Mouse (Mus musculus): ENCODE measurements at regions not wholly inside any gene's neighbourhood (a gene's known extent, or its start where the extent isn't known, plus 50 kb on each side); places are given as distances from the start of the nearest gene placed in this dataset.

- no peak for DNase-seq (ENCODE audit: extremely low read depth, insufficient read length, low spot score)
Measured at GRCm38 (mm10) chr16:93458598-93459496, 145.0 kb downstream of the Setd4 start.

DNA sequence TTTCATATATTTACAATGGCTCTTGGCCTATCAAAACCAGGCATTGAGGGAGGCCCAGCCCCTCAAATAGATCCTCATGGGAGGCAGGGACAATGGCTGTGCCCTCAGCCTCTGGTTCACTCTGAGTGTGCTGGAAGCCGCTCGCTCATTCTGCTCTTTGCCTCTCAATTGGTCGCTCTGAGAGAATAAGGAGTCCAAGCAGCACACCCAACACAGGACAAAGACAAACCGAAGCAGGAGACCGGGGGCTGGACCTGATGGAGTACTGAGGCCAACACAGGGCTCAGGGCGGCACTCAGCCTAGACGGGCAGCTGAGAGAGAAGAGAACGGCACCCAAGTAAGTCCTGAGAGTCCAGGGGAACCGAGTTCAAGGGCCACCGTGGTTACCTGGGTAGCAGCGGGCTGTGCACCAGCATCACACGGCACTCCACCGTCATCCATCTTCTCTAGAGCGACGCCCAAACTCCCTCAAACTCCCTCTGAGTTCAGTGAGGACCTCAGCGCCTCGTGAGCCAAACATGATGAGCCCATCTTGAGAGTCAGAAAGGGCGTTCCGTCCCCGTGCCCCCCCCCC lies 145.8 kb downstream of the Setd4 start:
- DNase-seq (ENCODE audit: extremely low read depth, insufficient read length, low spot score) = no peak

DNA sequence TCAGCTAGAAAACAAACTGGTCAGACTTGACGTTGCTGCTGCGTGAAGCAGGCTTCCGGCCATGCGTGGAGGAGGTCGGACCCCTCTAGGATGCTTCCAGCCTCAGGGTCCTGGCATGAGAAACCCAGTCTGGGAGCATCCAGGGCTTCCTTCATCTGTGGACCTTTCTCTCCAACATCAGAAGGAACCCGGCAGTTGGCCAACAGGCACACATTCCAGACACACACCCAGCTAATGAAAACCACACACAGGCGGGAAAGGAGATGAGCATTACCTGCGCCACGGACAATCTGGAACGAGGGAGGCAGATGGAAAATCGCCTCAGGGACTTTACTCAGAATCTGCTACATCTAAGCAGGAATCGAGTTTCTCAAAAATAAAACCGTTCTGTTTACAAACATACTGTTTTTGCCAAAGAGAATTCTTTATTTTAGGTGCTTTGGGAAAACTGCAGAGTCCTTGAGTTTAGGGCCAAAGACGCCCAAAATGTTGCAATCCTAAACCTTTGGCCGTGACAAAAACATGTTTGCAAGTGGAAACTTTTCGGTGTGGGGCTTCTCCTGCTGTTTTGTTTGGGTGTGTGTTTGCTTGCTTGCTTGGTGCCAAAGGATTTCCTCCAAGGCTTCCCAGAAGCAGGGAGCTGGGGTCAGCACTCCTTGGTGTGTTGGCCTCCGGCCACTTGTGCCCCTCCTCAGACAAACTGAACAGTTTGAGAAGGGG lies 147.0 kb downstream of the Setd4 start:
- DNase-seq (ENCODE audit: extremely low read depth, insufficient read length, low spot score) = no peak

GRCm38 (mm10) chr16:93454080-93454997 lies 149.5 kb downstream of the Setd4 start:
- DNase-seq (ENCODE audit: extremely low read depth, insufficient read length, low spot score) = peak; percentile 33

- DNase-seq (ENCODE audit: extremely low read depth, insufficient read length, low spot score) = no peak
Measured at GRCm38 (mm10) chr16:93453056-93453455, 150.8 kb downstream of the Setd4 start.

- no peak for DNase-seq (ENCODE audit: extremely low read depth, insufficient read length, low spot score)
Measured at GRCm38 (mm10) chr16:93450896-93451295, 153.0 kb downstream of the Setd4 start.

DNA sequence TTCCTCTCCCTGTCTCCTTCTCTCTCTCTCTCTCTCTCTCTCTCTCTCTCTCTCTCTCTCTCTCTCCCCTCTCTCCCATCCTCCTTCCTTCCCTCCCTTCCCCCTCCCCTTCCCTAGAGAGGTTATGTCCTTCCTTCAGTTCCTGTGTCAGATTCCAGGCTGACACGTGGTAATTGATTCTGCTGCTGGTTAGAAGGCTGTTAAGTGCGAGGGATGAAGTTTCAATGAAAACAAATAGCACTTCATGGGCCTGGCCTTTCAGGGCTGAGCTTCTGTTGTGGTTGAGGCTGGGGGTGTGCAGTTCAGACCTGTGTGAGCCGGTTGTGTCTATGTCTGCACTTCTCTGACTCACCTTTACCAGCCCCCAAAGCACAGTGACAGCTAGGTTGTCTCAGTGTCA lies 153.9 kb downstream of the Setd4 start:
- no peak for DNase-seq (ENCODE audit: extremely low read depth, insufficient read length, low spot score)

- no peak for DNase-seq (ENCODE audit: extremely low read depth, insufficient read length, low spot score)
Measured at GRCm38 (mm10) chr16:93448124-93448523, 155.7 kb downstream of the Setd4 start.

- no peak for DNase-seq (ENCODE audit: extremely low read depth, insufficient read length, low spot score)
Measured at GRCm38 (mm10) chr16:93446970-93447369, 156.9 kb downstream of the Setd4 start.

GRCm38 (mm10) chr16:93446206-93446605 lies 157.7 kb downstream of the Setd4 start:
- no peak for DNase-seq (ENCODE audit: extremely low read depth, insufficient read length, low spot score)

- no peak for DNase-seq (ENCODE audit: extremely low read depth, insufficient read length, low spot score)
Measured at GRCm38 (mm10) chr16:93442837-93443236, 161.0 kb downstream of the Setd4 start.

DNA sequence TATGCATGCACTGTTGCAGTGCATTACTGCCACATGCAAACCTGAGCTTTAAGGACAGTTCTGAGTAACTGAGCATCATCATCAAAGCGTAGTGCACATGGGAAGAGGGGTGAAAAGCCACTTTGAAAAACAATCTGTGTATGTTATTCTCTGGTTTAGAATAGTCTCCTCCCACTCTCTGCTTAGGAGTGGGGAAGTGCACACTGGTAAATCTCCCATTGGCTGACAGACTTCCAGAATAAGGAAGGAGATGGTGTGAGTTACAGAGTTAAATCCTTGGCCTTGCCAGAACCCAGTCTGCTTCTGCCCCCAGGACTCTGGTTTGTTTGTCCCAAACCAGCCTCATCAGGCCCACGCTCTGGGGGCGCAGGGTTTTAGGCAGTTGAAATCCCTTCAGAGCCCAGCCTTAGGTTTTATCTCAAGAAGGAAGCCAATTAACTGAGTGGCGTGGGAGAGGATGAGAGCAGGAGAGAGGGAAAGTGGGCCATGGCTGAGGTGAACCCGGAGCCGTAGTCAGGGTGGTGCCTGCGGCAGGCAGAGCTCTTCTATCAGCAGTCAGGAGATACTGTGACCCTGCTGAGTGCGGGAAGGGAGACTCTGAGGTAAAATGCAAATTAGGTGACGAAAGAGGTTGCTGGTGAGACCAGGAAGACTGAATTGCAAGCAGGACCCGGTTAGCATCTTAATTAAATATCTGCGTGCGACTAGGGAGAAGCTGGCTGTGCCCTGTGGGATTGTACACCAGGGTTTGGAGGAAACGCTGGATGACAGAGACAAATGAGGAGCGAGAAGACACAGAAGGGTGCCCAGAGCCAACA lies 166.0 kb downstream of the Setd4 start:
- no peak for DNase-seq (ENCODE audit: extremely low read depth, insufficient read length, low spot score)

DNA sequence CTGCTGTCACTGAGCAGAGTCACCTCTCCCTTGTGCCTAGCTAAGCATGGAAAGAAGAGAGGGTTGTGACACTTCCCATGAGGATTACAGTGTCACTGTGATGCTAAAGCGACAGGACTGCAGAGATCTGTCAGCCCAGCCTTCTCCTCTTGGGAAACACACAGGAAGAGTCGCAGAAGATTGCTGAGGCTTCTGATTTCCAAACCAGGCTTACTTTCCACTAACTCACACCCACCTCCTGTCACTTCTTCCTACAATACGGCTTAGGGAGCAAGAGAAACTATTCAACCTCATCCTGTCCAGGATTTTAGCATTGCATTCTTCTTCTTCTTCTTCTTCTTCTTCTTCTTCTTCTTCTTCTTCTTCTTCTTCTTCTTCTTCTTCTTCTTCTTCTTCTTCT lies 167.1 kb downstream of the Setd4 start:
- DNase-seq (ENCODE audit: extremely low read depth, insufficient read length, low spot score) = no peak

DNA sequence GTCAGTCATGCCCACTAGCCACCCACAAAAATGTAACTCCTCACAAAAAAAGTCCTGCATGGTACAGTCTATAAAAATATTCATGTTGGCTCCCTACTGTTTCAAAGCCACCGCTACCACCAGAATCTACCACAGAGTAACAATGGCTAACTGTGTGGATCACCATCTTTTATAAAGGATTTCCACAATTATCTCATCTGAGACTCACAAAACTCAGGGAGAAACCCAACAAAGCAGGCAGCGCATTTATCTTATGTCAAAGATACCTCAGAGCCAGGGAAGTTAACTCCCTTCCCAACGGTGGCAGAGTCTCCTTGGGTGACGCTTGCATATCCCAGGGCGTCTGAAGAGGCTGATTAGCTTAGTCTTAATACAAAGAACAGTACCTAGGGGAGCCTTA lies 172.5 kb downstream of the Setd4 start:
- no peak for DNase-seq (ENCODE audit: extremely low read depth, insufficient read length, low spot score)

- DNase-seq (ENCODE audit: extremely low read depth, insufficient read length, low spot score) = no peak
Measured at GRCm38 (mm10) chr16:93429324-93429781, 174.5 kb downstream of the Setd4 start.

- no peak for DNase-seq (ENCODE audit: extremely low read depth, insufficient read length, low spot score)
Measured at GRCm38 (mm10) chr16:93427264-93427663, 176.6 kb downstream of the Setd4 start.

DNA sequence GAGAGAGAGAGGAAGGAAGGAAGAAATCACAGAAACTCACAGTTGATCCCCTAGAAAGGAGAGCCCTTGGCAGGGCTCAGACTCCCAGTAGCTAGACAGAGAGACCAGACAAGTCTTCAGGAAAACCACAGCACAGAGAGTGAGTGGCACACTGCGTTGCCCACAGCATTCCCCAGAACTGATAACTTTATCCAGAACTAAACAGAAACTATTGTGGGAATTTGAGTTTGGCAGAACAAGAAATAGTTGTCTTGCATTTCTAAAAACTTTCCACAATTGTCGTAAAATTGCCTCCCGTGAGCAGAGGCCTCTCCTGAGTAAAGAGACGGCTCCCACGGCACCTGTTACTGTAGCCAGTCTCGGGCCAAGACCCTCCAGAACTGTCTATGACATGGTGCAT lies 178.1 kb downstream of the Setd4 start:
- DNase-seq (ENCODE audit: extremely low read depth, insufficient read length, low spot score) = no peak

DNA sequence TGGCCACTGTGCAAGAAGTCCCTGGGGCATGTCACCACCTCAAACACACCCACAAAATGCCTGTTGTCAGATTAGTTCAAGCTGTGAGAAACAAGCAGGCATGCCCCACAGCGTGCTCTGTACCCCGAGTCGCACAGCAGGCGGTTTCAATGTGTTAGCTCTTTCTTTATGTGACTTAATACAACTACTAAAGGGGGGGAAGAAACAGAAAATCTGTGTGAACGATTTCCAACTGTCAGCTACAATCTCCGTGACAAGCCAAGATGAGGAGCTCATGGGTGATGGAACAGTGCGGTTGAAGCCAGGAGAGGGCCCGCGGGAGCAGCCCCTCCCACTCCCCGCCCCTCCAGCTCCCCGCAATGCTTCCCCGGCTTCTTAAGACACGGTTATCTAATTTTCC lies 180.7 kb downstream of the Setd4 start:
- DNase-seq (ENCODE audit: extremely low read depth, insufficient read length, low spot score) = no peak

- no peak for DNase-seq (ENCODE audit: extremely low read depth, insufficient read length, low spot score)
Measured at GRCm38 (mm10) chr16:93422221-93422620, 181.6 kb downstream of the Setd4 start.

GRCm38 (mm10) chr16:93418246-93418645 lies 185.6 kb downstream of the Setd4 start:
- DNase-seq (ENCODE audit: extremely low read depth, insufficient read length, low spot score) = no peak

All from 3134 (cell line).